In the genomic region with DNA sequence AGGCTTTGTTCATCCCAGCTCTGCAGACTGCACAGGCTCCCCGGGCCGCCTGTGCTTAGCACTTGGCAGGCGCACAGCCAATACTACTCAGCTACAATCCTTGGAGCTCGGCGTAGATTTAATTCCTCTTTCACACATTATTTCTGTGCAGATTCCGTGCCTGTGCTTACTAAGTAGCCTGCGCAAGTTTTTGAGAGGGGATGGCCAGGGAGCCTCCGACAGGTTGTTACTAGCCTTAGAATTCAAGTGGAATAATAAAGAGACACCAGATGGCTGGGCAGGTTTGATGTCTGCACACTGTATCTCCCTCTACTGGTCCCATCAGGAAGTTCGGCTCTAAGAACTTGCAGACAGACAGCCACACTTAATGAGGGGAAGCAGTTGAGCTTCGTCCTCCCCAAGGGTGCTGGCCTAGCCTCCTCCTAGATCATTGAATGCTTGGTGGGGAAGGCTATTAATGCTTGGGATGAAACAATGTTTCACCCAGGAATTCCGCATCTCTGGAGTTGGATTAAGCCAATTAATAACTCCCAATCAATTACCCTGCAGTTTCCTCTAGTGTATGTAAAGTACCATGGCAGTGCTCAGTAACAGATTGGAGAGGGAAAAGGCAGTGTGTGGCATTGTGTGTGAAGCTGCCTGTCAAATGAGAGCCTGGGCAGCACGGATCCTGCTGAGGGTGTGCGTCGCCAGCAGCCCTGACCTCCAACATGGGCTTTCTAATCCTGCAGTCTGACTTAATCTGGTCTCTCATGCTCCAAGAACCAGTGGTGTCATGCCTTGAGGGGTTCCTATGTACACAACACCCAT, we compare ENCODE assay signal across 8 mouse cellular contexts.
A peak's percentile ranks its signal among the peaks of the same experiment; 100 is the strongest.
DNase-seq lines count a peak whose midpoint lies in the region.

No protein-coding gene starts in this region.

- peak; percentile 37 for DNase-seq in adrenal gland, postnatal 10 days
- DNase-seq in adrenal gland, postnatal 25 days, result no peak
- DNase-seq in urinary bladder, postnatal 14 days (ENCODE audit: low spot score), result peak; percentile 32
- no peak for DNase-seq in urinary bladder, adult 2 months (ENCODE audit: low spot score)
- DNase-seq in fibroblast of lung, adult 2 months (ENCODE audit: low read depth), result peak; percentile 26
- peak; percentile 22 to 54 for DNase-seq in kidney, postnatal 36 days
- DNase-seq in lung, postnatal 14 days, result peak; percentile 34
- DNase-seq in right cerebral cortex, postnatal 25 days, result peak; percentile 77

Comparison
In these comparisons a context has a peak if more than half of its experiments do, and no peak if none do; other contexts are left out.
1. DNase-seq: peak in adrenal gland, postnatal 10 days (single experiment), urinary bladder, postnatal 14 days (single experiment), fibroblast of lung, adult 2 months (single experiment), kidney, postnatal 36 days (2 of 2), lung, postnatal 14 days (single experiment) and right cerebral cortex, postnatal 25 days (single experiment); none in adrenal gland, postnatal 25 days (single experiment) and urinary bladder, adult 2 months (single experiment).